Mouse (Mus musculus) limb, embryonic 15.5 days (tissue): ENCODE measurements around the gene P4hb. TPM values are rescaled to one million over a fixed set of nuclear protein-coding genes. Genes with fewer than 3 reads are reported as not detected.
"Not testable (repeated sequence)": the region's sequence is repeated elsewhere in the genome, so short reads cannot be mapped to it uniquely, and the experiment has no call there.

ENCODE experiments used
- ATAC-seq: fragments of 200-750 bp; cut with Nextera tagmentation; 2 replicates; pipeline ENCODE4 v1.8.0; 2017; ENCODE audit warnings: low read depth, moderate TSS enrichment; ENCODE audit not compliant: insufficient number of reproducible peaks, low FRiP score, low TSS enrichment
- H3K27ac ChIP-seq: fragments of 300-500 bp; sonication (generic); 2 replicates; pipeline ENCODE4 v1.5.1; 2015; ENCODE audit warnings: moderate library complexity, mild to moderate bottlenecking, inconsistent platforms
- H3K27me3 ChIP-seq: fragments of 300-500 bp; sonication (generic); 2 replicates; pipeline ENCODE4 v1.6.1; 2015; ENCODE audit warnings: inconsistent platforms
- H3K36me3 ChIP-seq: fragments of 300-500 bp; sonication (generic); 2 replicates; pipeline ENCODE4 v1.6.1; 2015; ENCODE audit warnings: inconsistent platforms
- H3K4me1 ChIP-seq: fragments of 300-500 bp; sonication (generic); 2 replicates; pipeline ENCODE4 v1.6.1; 2015; ENCODE audit warnings: inconsistent platforms
- H3K4me2 ChIP-seq: fragments of 300-500 bp; sonication (generic); 2 replicates; pipeline ENCODE4 v1.6.1; 2015; ENCODE audit warnings: mild to moderate bottlenecking, inconsistent platforms
- H3K4me3 ChIP-seq: fragments of 300-500 bp; sonication (generic); 2 replicates; pipeline ENCODE4 v1.5.1; 2015; ENCODE audit warnings: mild to moderate bottlenecking, inconsistent platforms
- H3K9ac ChIP-seq: fragments of 300-500 bp; sonication (generic); 2 replicates; pipeline ENCODE4 v1.6.1; 2015; ENCODE audit warnings: inconsistent platforms
- H3K9me3 ChIP-seq: fragments of 300-500 bp; sonication (generic); 2 replicates; pipeline ENCODE4 v1.6.1; 2016; ENCODE audit warnings: inconsistent platforms
- WGBS: fragments of 180-500 bp; shearing (Covaris S2); methylation state at CpG from one replicate; pipeline ENCODE4 v1.1.7; 2015; 5-methylcytosine and 5-hydroxymethylcytosine counted together
- polyA plus RNA-seq: library from polyadenylated mRNA; unstranded; fragments of >200 nt; fragmentation: Nextera tagmentation; extraction: Ambion mirVana; gene quantifications from 2 replicates; pipeline ENCODE4 v1.2.1, GENCODE M21; 2015

Gene P4hb
- polyA plus RNA-seq, 1 experiment from 2014 or later, result 1,021 TPM

DNA sequence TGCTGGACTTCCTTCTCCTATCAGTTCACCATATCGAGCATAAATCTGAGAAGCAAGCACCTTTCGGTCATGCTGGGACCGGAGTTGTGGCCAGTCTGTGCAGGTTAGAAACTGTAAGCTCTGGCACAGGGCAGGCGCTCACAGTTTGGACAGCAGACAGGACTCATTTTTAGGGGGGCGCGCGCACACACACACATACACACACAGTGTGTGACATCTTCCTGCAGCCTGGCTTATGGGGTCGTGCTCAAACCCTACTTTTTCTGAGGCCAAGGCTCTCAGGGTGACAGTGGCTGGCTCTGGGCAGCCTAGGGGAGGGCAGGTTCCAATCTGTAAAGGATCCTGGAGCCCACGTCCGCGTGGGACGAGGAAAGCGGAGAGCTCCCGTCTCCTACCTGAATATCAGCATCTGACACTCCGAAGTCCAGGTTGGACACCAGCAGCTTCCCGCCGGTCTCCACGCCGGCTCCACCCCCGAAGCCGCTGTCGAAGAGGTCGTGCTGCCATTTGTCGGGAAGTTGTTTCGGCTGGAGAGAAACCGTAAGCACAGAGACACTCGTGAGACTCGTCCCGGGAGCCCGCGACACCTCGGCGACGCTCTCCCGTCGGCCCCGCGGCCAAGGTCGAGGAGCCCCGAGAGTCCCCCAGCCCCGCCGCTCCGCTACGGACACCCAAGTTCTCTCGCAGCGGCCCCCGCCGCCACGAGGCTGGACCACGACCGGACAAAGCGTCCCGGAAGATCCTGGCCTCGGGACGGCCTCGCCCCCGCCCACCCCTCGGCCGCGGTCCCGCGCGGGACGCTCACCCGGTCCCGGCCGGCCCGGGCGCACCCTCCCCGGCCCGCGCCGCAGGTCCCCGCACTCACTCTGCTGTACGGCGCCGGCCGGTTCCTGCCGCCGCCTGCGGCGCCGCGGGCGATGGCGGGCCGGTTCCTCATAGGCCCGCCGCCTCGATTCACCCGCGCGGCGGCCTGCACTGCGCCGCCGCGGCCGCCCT lies 24.5 kb upstream of the P4hb start:
- Histone ChIP-seq H3K4me3 (peak overlapping the region; percentile 95), H3K4me2 (peak overlapping the region; percentile 86), H3K27ac (peak overlapping the region; percentile 93), H3K36me3 (peaks cover 56% of the 10 kb centered on the region), H3K9ac (peak overlapping the region; percentile 97), H3K9me3 (no peaks in the 10 kb centered on the region), H3K4me1 (peaks cover 27% of the 10 kb centered on the region), H3K27me3 (no peaks in the 10 kb centered on the region)
- peak; percentile 40 for ATAC-seq
- 3% methylated on average over 99 of the region's 99 CpGs for WGBS

DNA sequence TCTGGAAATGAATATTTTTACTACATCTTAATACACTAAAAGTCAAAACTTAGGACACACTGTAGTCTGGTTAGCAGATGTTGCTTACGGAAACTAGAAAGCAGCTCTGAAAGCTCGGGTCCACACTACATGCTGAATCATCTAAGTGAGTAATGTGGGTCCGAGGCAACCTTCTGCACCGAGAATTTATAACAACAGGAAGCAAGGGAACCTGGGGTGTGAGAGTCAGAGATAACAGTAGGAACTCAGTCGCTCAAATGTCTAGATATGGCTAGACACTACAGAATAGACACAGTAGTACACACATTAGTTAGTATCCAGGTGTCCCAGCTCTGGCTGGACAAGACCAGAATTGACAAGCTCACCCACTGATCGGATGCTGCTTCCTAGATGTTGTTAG lies 15.5 kb upstream of the P4hb start:
- no peaks in the 10 kb centered on the region for H3K27me3 ChIP-seq
- ATAC-seq, result no peak
- peaks cover 80% of the 10 kb centered on the region for H3K36me3 ChIP-seq
- no peak overlapping the region for H3K4me3 ChIP-seq
- no peaks in the 10 kb centered on the region for H3K9me3 ChIP-seq
- WGBS, result 94% methylated on average over 6 of the region's 6 CpGs
- H3K4me2 ChIP-seq, result no peak overlapping the region
- H3K4me1 ChIP-seq, result no peaks in the 10 kb centered on the region
- no peak overlapping the region for H3K27ac ChIP-seq
- no peak overlapping the region for H3K9ac ChIP-seq

- H3K9me3 ChIP-seq, result no peaks in the 10 kb centered on the region
- WGBS, result 87% methylated on average over 1 of the region's 1 CpGs
- no peak overlapping the region for H3K9ac ChIP-seq
- H3K4me1 ChIP-seq, result peaks cover 24% of the 10 kb centered on the region
- no peak overlapping the region for H3K27ac ChIP-seq
- H3K4me2 ChIP-seq, result no peak overlapping the region
- H3K36me3 ChIP-seq, result peaks cover 45% of the 10 kb centered on the region
- no peak for ATAC-seq
- no peak overlapping the region for H3K4me3 ChIP-seq
- H3K27me3 ChIP-seq, result no peaks in the 10 kb centered on the region
These were observed 10.9 kb upstream of the P4hb start for GRCm38 (mm10) chr11:120583937-120584336.

GRCm38 (mm10) chr11:120582982-120583293 lies 9.9 kb upstream of the P4hb start:
- H3K9ac ChIP-seq, ATAC-seq, H3K4me2 ChIP-seq, H3K27ac ChIP-seq, H3K27me3 ChIP-seq, H3K9me3 ChIP-seq, H3K4me3 ChIP-seq: not testable (repeated sequence)
- 94% methylated on average over 2 of the region's 2 CpGs for WGBS
- Histone ChIP-seq H3K36me3 (peaks cover 47% of the 10 kb centered on the region), H3K4me1 (peaks cover 33% of the 10 kb centered on the region)

GRCm38 (mm10) chr11:120582268-120582981 lies 9.4 kb upstream of the P4hb start:
- WGBS, result 64% methylated on average over 8 of the region's 8 CpGs
- ATAC-seq, result no peak
- peak overlapping the region; percentile 90 for H3K9ac ChIP-seq
- H3K4me2 ChIP-seq, result peak overlapping the region; percentile 70
- H3K4me3 ChIP-seq, result peak overlapping the region; percentile 83
- H3K4me1 ChIP-seq, result peaks cover 33% of the 10 kb centered on the region
- H3K27ac ChIP-seq, result peak overlapping the region; percentile 95
- H3K27me3 ChIP-seq, result no peaks in the 10 kb centered on the region
- H3K36me3 ChIP-seq, result peaks cover 47% of the 10 kb centered on the region
- H3K9me3 ChIP-seq, result no peaks in the 10 kb centered on the region

GRCm38 (mm10) chr11:120581490-120582267 lies 8.6 kb upstream of the P4hb start, which contains the start of gene Arhgdia:
TSS of gene Arhgdia (minus strand) at chr11:120581624.
- H3K9me3 ChIP-seq, result no peaks in the 10 kb centered on the region
- peak; percentile 45 for ATAC-seq
- 5% methylated on average over 73 of the region's 75 CpGs for WGBS
- peak within 1 kb of the TSS; percentile 95 for H3K27ac ChIP-seq
- peak within 1 kb of the TSS; percentile 70 for H3K4me2 ChIP-seq
- H3K9ac ChIP-seq, result peak within 1 kb of the TSS; percentile 90
- H3K4me1 ChIP-seq, result peaks cover 33% of the 10 kb centered on the region
- H3K4me3 ChIP-seq, result peak within 1 kb of the TSS; percentile 83
- peaks cover 49% of the 10 kb centered on the region for H3K36me3 ChIP-seq
- H3K27me3 ChIP-seq, result no peaks in the 10 kb centered on the region

DNA sequence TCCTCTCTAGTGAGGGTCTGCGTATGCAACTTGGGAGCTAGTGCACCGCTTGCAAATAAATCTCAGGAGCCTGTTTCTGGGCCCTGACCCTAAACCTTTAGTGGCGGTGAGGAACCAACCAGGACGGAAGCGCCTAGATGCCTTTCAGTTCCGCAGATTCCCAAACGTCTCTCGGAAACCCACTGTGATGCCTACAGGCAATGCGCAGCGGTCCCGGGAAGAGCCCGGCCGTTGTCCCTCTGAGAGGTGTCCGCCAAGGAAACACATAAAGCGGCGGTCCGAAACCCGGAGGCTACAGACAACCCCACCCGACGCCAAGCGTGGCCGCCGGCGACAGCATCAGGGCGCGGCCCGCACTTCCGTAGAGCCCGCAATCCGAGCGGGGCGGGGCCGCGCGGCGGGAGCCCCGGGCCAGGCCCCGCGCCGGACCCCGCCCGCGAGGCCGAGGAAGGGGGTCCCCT lies 7.8 kb upstream of the P4hb start:
- under 1% methylated on average over 34 of the region's 44 CpGs for WGBS

DNA sequence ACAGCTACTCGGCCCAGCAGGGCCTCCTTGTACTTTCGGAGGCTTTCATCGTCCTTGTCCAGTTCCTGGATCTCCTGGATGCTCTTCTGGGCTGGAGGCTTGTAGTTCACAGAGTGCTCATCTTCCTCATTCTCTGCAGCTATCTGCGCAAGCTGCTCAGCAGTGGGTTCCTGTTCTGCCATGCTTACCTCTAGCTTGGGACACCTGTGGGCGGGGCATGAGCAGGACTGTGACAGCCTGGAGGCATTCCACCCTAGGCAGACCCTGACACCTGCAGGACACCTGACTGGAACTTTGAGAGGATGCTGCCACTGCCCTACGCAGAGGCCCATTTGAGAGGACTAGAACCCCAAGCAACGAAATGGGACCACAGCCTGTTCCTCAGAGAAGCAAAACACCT lies 7.1 kb upstream of the P4hb start:
- H3K4me1 ChIP-seq, result peaks cover 33% of the 10 kb centered on the region

More for the DNA sequence above, 7.8 kb upstream of the P4hb start:
- Histone ChIP-seq H3K9ac (peak overlapping the region; percentile 90), H3K9me3 (no peaks in the 10 kb centered on the region), H3K4me2 (peak overlapping the region; percentile 70), H3K27ac (peak overlapping the region; percentile 95), H3K4me1 (peaks cover 33% of the 10 kb centered on the region), H3K4me3 (peak overlapping the region; percentile 83), H3K36me3 (peaks cover 41% of the 10 kb centered on the region), H3K27me3 (no peaks in the 10 kb centered on the region)
- ATAC-seq, result peak; percentile 41; the same call in 1 of the 2 replicates

GRCm38 (mm10) chr11:120579316-120580107 lies 6.5 kb upstream of the P4hb start:
- peaks cover 36% of the 10 kb centered on the region for H3K4me1 ChIP-seq
- peak overlapping the region; percentile 95 for H3K27ac ChIP-seq
- H3K27me3 ChIP-seq, result no peaks in the 10 kb centered on the region
- H3K9me3 ChIP-seq, result no peaks in the 10 kb centered on the region
- 60% methylated on average over 15 of the region's 15 CpGs for WGBS
- ATAC-seq, result no peak
- H3K36me3 ChIP-seq, result peaks cover 39% of the 10 kb centered on the region
- no peak overlapping the region; the same call in 1 of the 2 replicates for H3K9ac ChIP-seq
- H3K4me2 ChIP-seq, result peak overlapping the region; percentile 70
- H3K4me3 ChIP-seq, result peak overlapping the region; percentile 83

More for the DNA sequence above, 7.1 kb upstream of the P4hb start:
- Histone ChIP-seq H3K36me3 (peaks cover 39% of the 10 kb centered on the region), H3K4me2 (peak overlapping the region; percentile 70), H3K4me3 (peak overlapping the region; percentile 83), H3K27me3 (no peaks in the 10 kb centered on the region), H3K9me3 (no peaks in the 10 kb centered on the region), H3K9ac (peak overlapping the region; percentile 90), H3K27ac (peak overlapping the region; percentile 95)
- no peak for ATAC-seq
- 52% methylated on average over 7 of the region's 7 CpGs for WGBS

GRCm38 (mm10) chr11:120578694-120579243 lies 5.7 kb upstream of the P4hb start:
- H3K27me3 ChIP-seq, result no peaks in the 10 kb centered on the region
- WGBS, result 78% methylated on average over 11 of the region's 11 CpGs
- 0 out of 2 replicates have a peak overlapping the region, but pooled peaks have one; percentile 27 for H3K27ac ChIP-seq
- no peak overlapping the region for H3K9ac ChIP-seq
- no peak for ATAC-seq
- peaks cover 34% of the 10 kb centered on the region for H3K36me3 ChIP-seq
- 0 out of 2 replicates have a peak overlapping the region, but pooled peaks have one; percentile 70 for H3K4me2 ChIP-seq
- peaks cover 40% of the 10 kb centered on the region for H3K4me1 ChIP-seq
- no peaks in the 10 kb centered on the region for H3K9me3 ChIP-seq
- H3K4me3 ChIP-seq, result no peak overlapping the region
